Comparison of ENCODE assay signal across 8 mouse cellular contexts in the genomic region with DNA sequence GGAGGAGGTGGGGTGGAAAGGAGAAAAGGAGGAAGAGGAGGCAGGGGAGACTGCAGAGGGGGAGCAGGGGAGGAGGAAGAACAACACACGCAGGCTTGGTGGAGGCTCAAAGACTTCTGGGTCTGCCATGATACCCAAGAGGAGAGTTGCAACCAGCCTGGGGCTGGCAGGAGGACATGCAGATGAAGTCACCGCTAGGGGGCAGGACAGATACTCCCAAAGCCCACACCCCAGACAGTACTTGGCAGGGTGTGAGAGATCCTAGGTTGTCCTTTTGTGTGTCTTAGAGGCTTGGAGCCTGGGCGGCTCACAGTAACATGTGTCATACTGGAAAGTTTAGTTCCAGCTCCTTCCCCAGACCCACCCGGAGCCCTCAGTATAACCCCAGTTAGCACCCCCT. TPM values are rescaled to one million over a fixed set of nuclear protein-coding genes. Genes with fewer than 3 reads are reported as not detected.
A peak's percentile ranks its signal among the peaks of the same experiment; 100 is the strongest.
DNase-seq lines count a peak whose midpoint lies in the region; ATAC-seq lines count a peak whose summit lies in the region.

No protein-coding gene starts in this region.

- WGBS in neural tube, embryonic 11.5 days = 40% methylated on average over 4 of the region's 4 CpGs

- no peak overlapping the region for H3K4me3 ChIP-seq in neural tube, embryonic 11.5 days (ENCODE audit: low read depth, low read length)

- no peaks in the 10 kb centered on the region for H3K36me3 ChIP-seq in neural tube, embryonic 11.5 days (ENCODE audit: control insufficient read depth, insufficient read depth, low read length)

- no peaks in the 10 kb centered on the region for H3K27me3 ChIP-seq in neural tube, embryonic 11.5 days (ENCODE audit: control insufficient read depth, insufficient read depth, low read length)

- no peak overlapping the region for H3K4me2 ChIP-seq in neural tube, embryonic 11.5 days (ENCODE audit: low read depth)

- H3K9me3 ChIP-seq in neural tube, embryonic 11.5 days (ENCODE audit: control insufficient read depth, low read length) = no peaks in the 10 kb centered on the region; the same call in 1 of the 2 replicates

- ATAC-seq in neural tube, embryonic 11.5 days (ENCODE audit: insufficient read depth, low FRiP score, low TSS enrichment) = no peak

- no peak overlapping the region for H3K9ac ChIP-seq in neural tube, embryonic 11.5 days (ENCODE audit: low read length)

- no peaks in the 10 kb centered on the region for H3K4me1 ChIP-seq in neural tube, embryonic 11.5 days (ENCODE audit: control insufficient read depth, insufficient read depth, low read length)

- DNase-seq in cerebellum, postnatal 14 days = peak; percentile 14 to 45
- DNase-seq in cerebellum, adult 11-12 months = no peak
- peak; percentile 13 for DNase-seq in right cerebral cortex, postnatal 14 days
- no peak for DNase-seq in right cerebral cortex, postnatal 4 days
- DNase-seq in induced T-regulatory cell, adult 2 months (ENCODE audit: low read depth) = peak; percentile 35
- peak; percentile 28 for DNase-seq in neural tube, embryonic 11.5 days (ENCODE audit: low spot score)
- DNase-seq in Muller cell, postnatal 12 days (ENCODE audit: inconsistent ontology term) = no peak
- DNase-seq in spleen, adult 12 weeks (ENCODE audit: low spot score) = no peak

- H3K27ac ChIP-seq in neural tube, embryonic 11.5 days (ENCODE audit: low read depth, low read length) = no peak overlapping the region

RNA-seq across cellular contexts. Expression of a gene that starts 5.0 kb away (rescaled TPM):
- not detected in 2 replicates for polyA plus RNA-seq in neural tube, embryonic 11.5 days (2014; fragmentation: Nextera tagmentation; extraction: Ambion mirVana)

RNA-seq across cellular contexts. Expression of a gene that starts 21.9 kb away (rescaled TPM):
- not detected in 2 replicates for polyA plus RNA-seq in neural tube, embryonic 11.5 days (2014; fragmentation: Nextera tagmentation; extraction: Ambion mirVana)

RNA-seq across cellular contexts. Expression of a gene that starts 38.0 kb away (rescaled TPM):
- polyA plus RNA-seq in neural tube, embryonic 11.5 days (2014; fragmentation: Nextera tagmentation; extraction: Ambion mirVana) = not detected in 2 replicates

RNA-seq across cellular contexts. Expression of a gene that starts 47.3 kb away (rescaled TPM):
- not detected in 2 replicates for polyA plus RNA-seq in neural tube, embryonic 11.5 days (2014; fragmentation: Nextera tagmentation; extraction: Ambion mirVana)

RNA-seq across cellular contexts. Expression of a gene that starts 47.6 kb away (rescaled TPM):
- not detected in 2 replicates for polyA plus RNA-seq in neural tube, embryonic 11.5 days (2014; fragmentation: Nextera tagmentation; extraction: Ambion mirVana)

Comparison
In these comparisons a context has a peak if more than half of its experiments do, and no peak if none do; other contexts are left out.
1. DNase-seq: peak in cerebellum, postnatal 14 days (2 of 2), right cerebral cortex, postnatal 14 days (single experiment), induced T-regulatory cell, adult 2 months (single experiment) and neural tube, embryonic 11.5 days (single experiment); none in cerebellum, adult 11-12 months (single experiment), right cerebral cortex, postnatal 4 days (single experiment), Muller cell, postnatal 12 days (single experiment) and spleen, adult 12 weeks (single experiment).